Mouse (Mus musculus) neural tube, embryonic 11.5 days (tissue): ENCODE data around the gene Hmgcr. TPM values are rescaled to one million over a fixed set of nuclear protein-coding genes. Genes with fewer than 3 reads are reported as not detected.

ENCODE experiments used
- ATAC-seq: fragments of 200-750 bp; cut with Nextera tagmentation; 2 replicates; pipeline ENCODE4 v1.8.0; 2017; ENCODE audit warnings: moderate number of reproducible peaks, mild to moderate bottlenecking, moderate TSS enrichment, moderate library complexity; ENCODE audit not compliant: insufficient read depth, low FRiP score, low TSS enrichment
- DNase-seq: peaks from one replicate; pipeline ENCODE4 v3.0.0-alpha.2; 2015; ENCODE audit warnings: low spot score
- H3K27ac ChIP-seq: fragments of 300-500 bp; sonication (generic); 2 replicates; pipeline ENCODE4 v1.5.1; 2014; ENCODE audit warnings: low read depth, mild to moderate bottlenecking, low read length
- H3K27me3 ChIP-seq: fragments of 300-500 bp; sonication (generic); 2 replicates; pipeline ENCODE4 v1.6.1; 2014; ENCODE audit warnings: mild to moderate bottlenecking, low read length, mixed read lengths; ENCODE audit not compliant: control insufficient read depth, insufficient read depth
- H3K36me3 ChIP-seq: fragments of 300-500 bp; sonication (generic); 2 replicates; pipeline ENCODE4 v1.6.1; 2014; ENCODE audit warnings: mild to moderate bottlenecking, low read length, moderate library complexity, mixed read lengths; ENCODE audit not compliant: control insufficient read depth, insufficient read depth
- H3K4me1 ChIP-seq: fragments of 300-500 bp; sonication (generic); 2 replicates; pipeline ENCODE4 v1.6.1; 2014; ENCODE audit warnings: low read length, mixed read lengths; ENCODE audit not compliant: control insufficient read depth, insufficient read depth
- H3K4me2 ChIP-seq: fragments of 300-500 bp; sonication (generic); 2 replicates; pipeline ENCODE4 v1.6.1; 2014; ENCODE audit warnings: low read depth, mild to moderate bottlenecking, moderate library complexity
- H3K4me3 ChIP-seq: fragments of 300-500 bp; sonication (generic); 2 replicates; pipeline ENCODE4 v1.5.1; 2014; ENCODE audit warnings: low read depth, low read length
- H3K9ac ChIP-seq: fragments of 300-500 bp; sonication (generic); 2 replicates; pipeline ENCODE4 v1.6.1; 2014; ENCODE audit warnings: mild to moderate bottlenecking, low read length
- H3K9me3 ChIP-seq: fragments of 300-500 bp; sonication (generic); 2 replicates; pipeline ENCODE4 v1.6.1; 2016; ENCODE audit warnings: low read length; ENCODE audit not compliant: control insufficient read depth
- WGBS: fragments of 180-500 bp; shearing (Covaris S2); extraction: QIAGEN DNeasy Blood & Tissue Kit; methylation state at CpG from one replicate; pipeline ENCODE4 v1.1.7; 2014; 5-methylcytosine and 5-hydroxymethylcytosine counted together
- polyA plus RNA-seq: library from polyadenylated mRNA; unstranded; fragments of >200 nt; fragmentation: Nextera tagmentation; extraction: Ambion mirVana; gene quantifications from 2 replicates; pipeline ENCODE4 v1.2.1, GENCODE M21; 2014

Hmgcr gene
- 194 and 220 TPM in 2 replicates for polyA plus RNA-seq

DNA sequence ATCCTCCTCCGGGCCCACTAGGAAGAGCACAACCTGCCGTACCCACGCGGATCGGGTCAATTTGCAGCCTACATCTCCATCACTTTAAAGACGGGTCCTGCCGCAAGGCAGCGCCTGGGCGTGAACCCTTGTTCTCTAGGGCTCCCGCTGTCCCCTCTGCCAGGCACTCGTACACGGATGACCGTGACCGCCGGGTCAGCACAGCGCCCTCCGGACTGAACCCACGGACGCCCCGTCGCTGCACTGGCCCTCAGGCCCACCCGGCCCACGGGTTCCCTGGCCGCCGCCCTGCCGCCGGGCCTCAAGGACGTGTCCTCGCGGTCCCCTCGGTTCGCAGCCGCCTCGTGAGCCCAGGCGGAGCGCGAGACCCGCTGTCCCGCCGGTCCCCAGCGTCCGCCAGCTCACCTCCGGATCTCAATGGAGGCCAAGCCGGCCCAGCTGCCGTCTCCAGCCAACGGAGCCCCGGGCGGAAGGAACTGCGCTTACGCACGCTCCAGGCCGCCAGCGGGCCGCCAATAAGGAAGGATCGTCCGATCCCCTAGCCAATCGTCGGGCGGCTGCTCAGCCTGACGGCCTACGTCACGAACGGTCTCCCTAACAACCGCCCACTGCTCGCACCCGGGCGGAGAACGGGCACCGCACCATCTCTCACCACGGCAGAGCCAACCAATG is at the start of gene Hmgcr:
TSS of gene Hmgcr (minus strand) at position 531 of the 672 bp plus-strand sequence.
- DNase-seq (peak; percentile 98), ATAC-seq (peak; percentile 100)
- peak within 1 kb of the TSS; percentile 97 for H3K27ac ChIP-seq
- peaks cover 4% of the 10 kb centered on the region for H3K36me3 ChIP-seq
- peaks cover 22% of the 10 kb centered on the region for H3K4me1 ChIP-seq
- peak within 1 kb of the TSS; percentile 86 for H3K9ac ChIP-seq
- no peaks in the 10 kb centered on the region for H3K9me3 ChIP-seq
- H3K4me3 ChIP-seq = peak within 1 kb of the TSS; percentile 88
- peak within 1 kb of the TSS; percentile 71 for H3K4me2 ChIP-seq
- no peaks in the 10 kb centered on the region for H3K27me3 ChIP-seq
- 0% methylated on average over 70 of the region's 70 CpGs for WGBS

DNA sequence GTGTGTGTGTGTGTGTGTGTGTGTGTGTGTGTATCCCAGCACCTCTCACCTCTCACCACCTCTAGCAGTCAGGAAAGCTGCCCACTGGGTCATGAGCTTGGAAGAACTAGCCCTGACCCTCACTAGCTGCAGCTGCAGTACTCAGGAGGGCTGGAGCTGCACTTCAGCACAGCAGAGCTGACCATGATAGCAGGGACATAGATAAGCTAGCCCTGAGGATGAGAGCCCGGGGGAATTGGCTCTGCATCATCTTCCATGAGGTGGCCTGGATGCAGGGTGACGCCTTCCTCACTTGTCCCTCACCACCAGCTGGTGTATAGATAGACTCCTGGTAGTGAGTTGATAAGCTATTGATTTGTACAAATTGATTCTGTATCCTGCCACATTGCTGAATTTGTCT is 49.3 kb upstream of the Hmgcr start:
- Histone ChIP-seq H3K4me1 (no peaks in the 10 kb centered on the region), H3K4me2 (no peak overlapping the region), H3K9ac (no peak overlapping the region), H3K27ac (no peak overlapping the region), H3K27me3 (no peaks in the 10 kb centered on the region), H3K9me3 (no peaks in the 10 kb centered on the region), H3K4me3 (no peak overlapping the region), H3K36me3 (no peaks in the 10 kb centered on the region)
- DNase-seq (no peak), ATAC-seq (no peak)
- 83% methylated on average over 2 of the region's 2 CpGs for WGBS

DNA sequence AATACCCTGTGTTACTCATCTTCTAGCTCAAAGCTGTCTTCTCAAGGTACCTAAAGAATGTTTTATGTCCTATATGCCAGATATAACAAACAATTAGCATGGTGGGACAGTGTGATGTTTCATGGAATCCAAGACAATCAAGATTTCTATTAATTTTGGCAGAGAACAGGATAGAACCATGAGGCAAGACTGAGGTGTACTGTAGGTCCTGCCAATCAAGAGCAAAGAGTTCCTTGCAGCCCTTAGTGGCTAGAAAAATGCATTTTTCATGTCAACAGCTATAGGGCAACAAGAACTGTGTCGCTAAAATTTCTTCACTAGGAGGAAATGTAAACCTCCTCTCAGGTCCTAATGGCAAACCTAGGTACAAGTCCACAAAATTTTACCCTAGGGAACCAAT is 47.1 kb upstream of the Hmgcr start:
- H3K4me2 ChIP-seq = no peak overlapping the region
- no peak overlapping the region for H3K4me3 ChIP-seq
- no peak overlapping the region for H3K27ac ChIP-seq
- WGBS = 73% methylated on average over 1 of the region's 1 CpGs
- no peak overlapping the region for H3K9ac ChIP-seq
- no peaks in the 10 kb centered on the region for H3K36me3 ChIP-seq
- DNase-seq (no peak), ATAC-seq (no peak)
- H3K4me1 ChIP-seq = no peaks in the 10 kb centered on the region
- H3K27me3 ChIP-seq = no peaks in the 10 kb centered on the region
- no peaks in the 10 kb centered on the region for H3K9me3 ChIP-seq

DNA sequence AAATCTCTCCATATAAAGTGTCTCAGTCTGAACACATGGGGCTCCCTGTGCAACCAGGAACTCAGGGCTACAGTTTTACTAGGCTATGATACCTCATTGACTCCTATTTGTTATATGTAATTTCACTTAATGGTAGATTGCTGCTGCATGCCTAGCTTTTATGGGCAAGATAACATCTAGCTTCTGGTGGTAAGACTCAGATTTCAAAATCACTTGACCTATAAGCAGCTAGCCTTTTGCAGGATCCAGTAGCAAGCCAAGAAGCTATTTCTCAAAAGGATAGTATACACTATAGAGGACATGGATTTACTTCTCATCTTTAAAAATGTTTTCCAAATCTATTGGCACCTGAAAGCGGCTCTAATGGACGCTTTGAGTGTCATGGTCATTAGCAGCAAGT is 45.6 kb upstream of the Hmgcr start:
- no peak overlapping the region for H3K4me3 ChIP-seq
- 89% methylated on average over 2 of the region's 2 CpGs for WGBS

GRCm38 (mm10) chr13:96709269-96710233 is 38.8 kb upstream of the Hmgcr start:
- Histone ChIP-seq H3K4me1 (no peaks in the 10 kb centered on the region), H3K4me2 (no peak overlapping the region), H3K9me3 (no peaks in the 10 kb centered on the region), H3K36me3 (no peaks in the 10 kb centered on the region), H3K27me3 (no peaks in the 10 kb centered on the region), H3K27ac (no peak overlapping the region), H3K9ac (no peak overlapping the region), H3K4me3 (no peak overlapping the region)
- 78% methylated on average over 8 of the region's 8 CpGs for WGBS
- DNase-seq = no peak
- no peak for ATAC-seq

More for the DNA sequence above, 45.6 kb upstream of the Hmgcr start:
- DNase-seq (no peak), ATAC-seq (no peak)
- Histone ChIP-seq H3K36me3 (no peaks in the 10 kb centered on the region), H3K27me3 (no peaks in the 10 kb centered on the region), H3K4me2 (no peak overlapping the region), H3K9me3 (no peaks in the 10 kb centered on the region), H3K9ac (no peak overlapping the region), H3K27ac (no peak overlapping the region), H3K4me1 (no peaks in the 10 kb centered on the region)

- Histone ChIP-seq H3K9me3 (no peaks in the 10 kb centered on the region), H3K36me3 (no peaks in the 10 kb centered on the region), H3K27ac (no peak overlapping the region), H3K9ac (no peak overlapping the region), H3K4me2 (no peak overlapping the region), H3K4me1 (no peaks in the 10 kb centered on the region), H3K4me3 (no peak overlapping the region), H3K27me3 (no peaks in the 10 kb centered on the region)
- no peak for ATAC-seq
- DNase-seq = no peak
- 79% methylated on average over 9 of the region's 9 CpGs for WGBS
Measured at GRCm38 (mm10) chr13:96702567-96703278, 32.0 kb upstream of the Hmgcr start.

- no peaks in the 10 kb centered on the region for H3K36me3 ChIP-seq
- H3K4me3 ChIP-seq = no peak overlapping the region
- no peaks in the 10 kb centered on the region for H3K4me1 ChIP-seq
- no peak overlapping the region for H3K9ac ChIP-seq
- 83% methylated on average over 8 of the region's 8 CpGs for WGBS
- ATAC-seq (no peak), DNase-seq (no peak)
- no peak overlapping the region for H3K27ac ChIP-seq
- no peaks in the 10 kb centered on the region for H3K27me3 ChIP-seq
- H3K4me2 ChIP-seq = no peak overlapping the region
- H3K9me3 ChIP-seq = no peaks in the 10 kb centered on the region
Measured at GRCm38 (mm10) chr13:96697805-96698586, 27.3 kb upstream of the Hmgcr start.

DNA sequence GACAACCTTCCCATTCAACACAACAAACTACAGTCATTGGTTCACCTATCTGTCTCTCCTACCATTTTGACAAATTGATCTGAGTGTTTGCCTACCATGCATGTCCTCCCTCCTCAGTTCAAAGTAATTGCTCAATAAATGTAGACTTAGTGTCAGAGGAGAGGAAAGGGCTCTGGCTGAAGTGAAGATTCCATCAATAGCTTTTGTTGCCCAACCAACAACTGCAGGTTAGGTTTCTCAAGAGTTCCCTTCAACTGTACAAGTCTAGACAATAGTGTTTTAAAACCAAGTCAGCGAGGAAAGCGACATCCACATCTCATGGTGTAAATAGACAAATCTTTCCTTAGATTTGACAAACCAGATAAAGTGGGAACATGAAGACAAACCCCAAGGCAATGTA is 24.7 kb upstream of the Hmgcr start:
- no peaks in the 10 kb centered on the region for H3K36me3 ChIP-seq
- H3K27ac ChIP-seq = no peak overlapping the region
- 87% methylated on average over 2 of the region's 2 CpGs for WGBS
- H3K9ac ChIP-seq = no peak overlapping the region
- no peaks in the 10 kb centered on the region for H3K4me1 ChIP-seq
- DNase-seq (no peak), ATAC-seq (no peak)
- H3K4me2 ChIP-seq = no peak overlapping the region
- H3K9me3 ChIP-seq = no peaks in the 10 kb centered on the region
- H3K27me3 ChIP-seq = no peaks in the 10 kb centered on the region
- no peak overlapping the region for H3K4me3 ChIP-seq
